Mouse (Mus musculus): Measurements from ENCODE around the gene Chad. TPM values are rescaled to one million over a fixed set of nuclear protein-coding genes. Genes with fewer than 3 reads are reported as not detected.

Chad gene
- polyA plus RNA-seq, 1 experiment = not detected

GRCm38 (mm10) chr11:94587511-94587910 lies 22.7 kb downstream of the Chad start:
- no peak for TF ChIP-seq GATA1 (IDR thresholded peaks at IDR 0.05; ENCODE audit: low read length)

DNA sequence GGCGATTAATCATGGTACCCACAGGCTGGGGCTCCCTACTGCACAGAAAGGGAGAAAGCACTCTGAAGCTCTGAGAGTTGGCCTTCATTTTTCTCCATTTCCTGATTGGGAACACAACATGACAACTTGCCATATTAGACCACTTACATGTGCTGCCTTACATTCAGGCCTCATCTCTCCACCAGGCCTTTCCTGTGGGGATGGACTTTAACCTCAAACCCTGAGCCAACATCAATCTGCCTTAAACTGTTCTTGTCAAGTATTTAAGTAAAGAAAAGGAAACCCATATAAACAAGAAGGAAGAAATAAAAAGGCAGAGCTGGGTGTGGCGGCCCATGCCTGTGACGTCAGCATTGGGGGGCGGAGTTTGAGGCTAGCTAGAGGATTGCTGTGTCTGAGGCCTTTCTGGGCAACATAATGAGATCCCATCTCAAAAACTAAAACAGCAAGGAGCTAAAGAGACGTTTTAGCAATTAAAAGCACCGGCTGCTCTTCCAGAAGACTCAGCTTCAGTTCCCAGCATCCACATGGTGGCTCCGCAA lies 31.5 kb downstream of the Chad start:
- no peak for TF ChIP-seq GATA1 (IDR thresholded peaks at IDR 0.05; ENCODE audit: low read length)

- no peak for TF ChIP-seq GATA1 (IDR thresholded peaks at IDR 0.05; ENCODE audit: low read length)
Measured at GRCm38 (mm10) chr11:94597319-94597718, 32.5 kb downstream of the Chad start.

GRCm38 (mm10) chr11:94598437-94599120 lies 33.7 kb downstream of the Chad start:
- TF ChIP-seq GATA1 (IDR thresholded peaks at IDR 0.05; ENCODE audit: low read length) = no peak

- no peak for TF ChIP-seq GATA1 (IDR thresholded peaks at IDR 0.05; ENCODE audit: low read length)
Measured at GRCm38 (mm10) chr11:94600447-94600846, 35.6 kb downstream of the Chad start.

DNA sequence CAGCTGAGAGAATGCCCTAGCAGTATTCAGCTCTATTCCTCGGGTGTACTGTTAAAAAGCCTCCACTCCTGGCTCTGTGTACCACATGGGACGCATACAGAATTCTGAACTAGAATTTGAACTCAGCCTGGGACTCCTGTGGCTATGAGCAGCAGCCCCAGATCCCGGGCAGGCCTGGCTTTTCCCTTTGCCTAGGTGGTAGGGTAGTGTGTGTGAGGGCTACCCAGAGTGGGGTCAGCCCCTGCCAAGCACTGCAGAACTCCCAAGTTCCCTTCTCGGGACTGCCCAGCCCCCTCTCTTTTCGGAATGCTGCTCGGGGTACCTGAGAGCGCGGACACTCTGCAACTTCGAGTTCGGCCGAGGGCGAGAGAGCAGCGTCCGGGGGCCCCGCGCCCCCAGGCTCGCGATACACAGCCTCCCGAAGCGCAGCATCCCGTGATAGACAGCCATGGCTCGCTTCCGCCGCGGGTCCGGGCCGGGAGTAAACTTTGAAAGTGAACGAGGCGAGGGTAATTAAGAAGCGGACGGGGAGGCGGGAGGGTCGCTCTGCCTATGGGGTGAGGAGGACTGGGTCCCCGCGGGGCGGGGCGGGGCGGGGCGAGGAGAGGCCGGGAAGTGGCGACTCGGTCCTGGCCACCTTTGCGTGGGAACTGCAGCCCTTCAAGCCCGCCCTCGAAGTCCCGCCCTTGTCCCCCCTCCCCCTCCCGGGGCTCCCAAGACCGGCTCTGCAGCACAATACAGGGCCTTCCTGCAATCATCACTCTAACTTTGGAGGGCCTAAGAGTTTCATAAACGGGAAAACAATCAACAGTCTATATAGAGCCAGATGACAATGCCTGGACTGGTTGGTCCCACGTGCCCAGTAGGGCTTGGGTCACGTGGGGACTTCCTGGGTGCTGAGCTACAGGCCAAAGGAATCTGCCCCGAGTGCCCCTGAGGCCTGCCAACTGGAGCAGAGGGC lies 36.8 kb downstream of the Chad start, which contains the start of gene Acsf2:
Gene Acsf2 (minus strand): TSS at position 551 of the 961 bp plus-strand sequence.
- TF ChIP-seq GATA1 (IDR thresholded peaks at IDR 0.05; ENCODE audit: low read length) = no peak

GRCm38 (mm10) chr11:94602356-94602955 lies 37.6 kb downstream of the Chad start:
- TF ChIP-seq GATA1 (IDR thresholded peaks at IDR 0.05; ENCODE audit: low read length) = no peak

- TF ChIP-seq GATA1 (IDR thresholded peaks at IDR 0.05; ENCODE audit: low read length) = no peak
Measured at GRCm38 (mm10) chr11:94610744-94611740, 46.2 kb downstream of the Chad start.

GRCm38 (mm10) chr11:94614603-94615002 lies 49.8 kb downstream of the Chad start:
- TF ChIP-seq GATA1 (IDR thresholded peaks at IDR 0.05; ENCODE audit: low read length) = no peak

DNA sequence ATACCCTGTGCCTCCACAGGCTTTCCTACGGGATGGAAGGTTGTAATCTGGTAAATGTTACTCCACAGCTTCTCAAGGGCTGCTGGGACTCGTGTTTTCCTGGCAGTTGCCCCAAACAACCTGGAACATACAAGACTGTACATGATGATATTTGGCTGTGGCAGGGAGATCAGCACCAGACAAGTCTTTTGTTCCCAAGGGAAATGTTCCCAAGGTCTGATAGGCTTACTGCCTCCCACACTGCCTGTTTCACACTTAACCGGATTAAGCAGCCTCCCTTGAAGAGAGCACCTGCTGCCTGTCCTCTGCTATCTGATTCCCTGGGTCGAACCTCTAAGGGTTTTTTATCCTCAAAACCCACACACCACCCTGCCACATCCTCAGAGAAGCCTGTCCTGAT lies 50.6 kb downstream of the Chad start:
- no peak for TF ChIP-seq GATA1 (IDR thresholded peaks at IDR 0.05; ENCODE audit: low read length)

DNA sequence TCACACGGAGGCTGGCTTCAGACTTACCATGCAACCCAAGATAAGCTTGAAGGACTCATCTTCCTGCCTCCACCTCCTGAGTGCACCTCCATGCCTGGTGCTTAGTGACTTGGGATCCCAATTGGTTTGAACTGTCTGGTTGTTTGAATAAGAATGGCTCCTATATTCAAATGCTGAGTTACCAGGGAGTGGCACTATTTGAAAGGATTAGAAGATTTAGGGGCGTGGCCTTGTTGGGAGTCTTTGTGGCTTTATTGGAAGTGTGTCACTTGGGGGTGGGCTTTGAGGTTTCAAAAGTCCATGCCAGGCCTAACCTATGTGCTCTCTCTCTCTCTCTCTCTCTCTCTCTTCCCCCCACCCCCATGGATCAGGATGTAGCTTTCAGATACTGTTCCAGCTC lies 52.8 kb downstream of the Chad start:
- no peak for TF ChIP-seq GATA1 (IDR thresholded peaks at IDR 0.05; ENCODE audit: low read length)

Other genes starting within 250 kb of the Chad start
- gene Luc7l3, start 243.1 kb upstream of the Chad start, polyA plus RNA-seq (2012) = 24.5 and 34.4 TPM in 2 replicates
- 78.2 and 81.2 TPM in 2 replicates for gene Ankrd40, start 237.0 kb upstream of the Chad start, polyA plus RNA-seq (2012)
- not detected in 2 replicates for gene Abcc3, start 172.1 kb upstream of the Chad start, polyA plus RNA-seq (2012)
- not detected in 2 replicates for gene Cacna1g, start 90.8 kb upstream of the Chad start, polyA plus RNA-seq (2012)
- gene Spata20, start 78.9 kb upstream of the Chad start, polyA plus RNA-seq (2012) = not detected in 2 replicates
- not detected in 2 replicates for gene Epn3, start 65.1 kb upstream of the Chad start, polyA plus RNA-seq (2012)
- gene Mycbpap, start 43.3 kb upstream of the Chad start, polyA plus RNA-seq (2012) = not detected in 2 replicates
- 7.4 and 9.0 TPM in 2 replicates for gene Rsad1, start 15.8 kb upstream of the Chad start, polyA plus RNA-seq (2012)
- gene Acsf2, start 36.8 kb downstream of the Chad start, polyA plus RNA-seq (2012) = 0.08 and 0.17 TPM in 2 replicates
- 189 and 198 TPM in 2 replicates for gene Lrrc59, start 64.7 kb downstream of the Chad start, polyA plus RNA-seq (2012)
- gene Mrpl27, start 88.7 kb downstream of the Chad start, polyA plus RNA-seq (2012) = 108 and 114 TPM in 2 replicates
- gene Eme1, start 88.9 kb downstream of the Chad start, polyA plus RNA-seq (2012) = 31.3 and 44.4 TPM in 2 replicates
- gene Xylt2, start 112.5 kb downstream of the Chad start, polyA plus RNA-seq (2012) = 12.6 and 13.4 TPM in 2 replicates
- gene Gm11541, start 139.5 kb downstream of the Chad start, polyA plus RNA-seq (2012) = not detected in 2 replicates
- gene Cdc34b, start 176.7 kb downstream of the Chad start, polyA plus RNA-seq (2012) = 0.06 and 0.12 TPM in 2 replicates
- gene Tmem92, start 217.7 kb downstream of the Chad start, polyA plus RNA-seq (2012) = not detected in 2 replicates

Measured in G1E-ER4 (cell line).